Mouse (Mus musculus): ENCODE data around the gene Lmo7.

Gene Lmo7

GRCm38 (mm10) chr14:101778426-101778825, 48.7 kb downstream of the Lmo7 start:
- no peak for DNase-seq (ENCODE audit: low spot score in 2 of 2)

GRCm38 (mm10) chr14:101780016-101780415, 50.3 kb downstream of the Lmo7 start:
- no peak for DNase-seq (ENCODE audit: low spot score in 2 of 2)

DNA sequence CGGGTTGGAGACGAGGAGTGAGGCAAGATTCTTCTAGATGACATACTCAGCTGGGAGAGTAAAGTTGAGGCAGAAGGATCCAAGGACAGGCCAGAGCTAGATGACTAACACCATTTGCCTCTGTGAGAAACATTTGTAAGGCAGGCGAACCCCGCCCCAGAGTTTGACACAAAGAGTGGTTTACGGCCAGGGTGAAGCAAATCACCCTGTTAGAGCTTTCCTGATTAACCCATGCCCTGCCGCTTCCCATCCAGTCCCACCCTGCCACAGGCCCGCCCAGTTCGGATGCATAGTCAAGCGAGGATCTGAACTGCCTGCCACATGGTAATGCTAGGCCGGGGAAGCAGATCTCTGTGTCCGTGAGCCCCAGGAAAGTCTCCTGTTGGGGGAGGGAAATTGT, 51.5 kb downstream of the Lmo7 start:
- DNase-seq (ENCODE audit: low spot score in 2 of 2) = no peak

DNA sequence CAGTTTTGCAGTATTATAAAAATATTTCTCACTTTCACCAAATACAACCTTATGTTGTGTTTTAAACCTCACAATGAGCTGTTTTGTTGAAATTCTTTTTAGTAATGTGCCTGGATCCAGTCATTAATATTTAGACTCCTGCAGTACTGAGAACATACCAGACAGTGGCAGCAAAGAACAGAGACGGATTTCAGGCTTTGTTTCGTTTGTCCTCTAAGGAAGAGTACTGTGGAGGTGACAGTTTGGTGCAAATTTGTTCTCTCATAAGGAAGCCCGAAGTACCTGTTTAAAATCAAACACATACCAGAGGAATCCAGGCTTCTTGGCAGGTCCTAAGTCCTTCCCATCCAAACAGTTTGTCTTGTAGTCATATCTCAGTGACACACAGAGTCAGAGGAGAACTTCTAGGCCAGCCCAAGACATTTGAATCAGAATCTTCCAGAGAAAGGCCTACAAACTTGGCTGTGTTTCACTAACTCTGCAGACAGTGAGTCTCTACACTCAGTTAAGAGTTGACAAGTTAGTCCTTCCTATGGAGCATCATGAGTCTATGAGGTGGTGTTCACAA, 52.3 kb downstream of the Lmo7 start:
- peak; percentile 46 to 50 for DNase-seq (ENCODE audit: low spot score in 2 of 2)

GRCm38 (mm10) chr14:101784315-101784945, 54.7 kb downstream of the Lmo7 start:
- no peak for DNase-seq (ENCODE audit: low spot score in 2 of 2)

DNA sequence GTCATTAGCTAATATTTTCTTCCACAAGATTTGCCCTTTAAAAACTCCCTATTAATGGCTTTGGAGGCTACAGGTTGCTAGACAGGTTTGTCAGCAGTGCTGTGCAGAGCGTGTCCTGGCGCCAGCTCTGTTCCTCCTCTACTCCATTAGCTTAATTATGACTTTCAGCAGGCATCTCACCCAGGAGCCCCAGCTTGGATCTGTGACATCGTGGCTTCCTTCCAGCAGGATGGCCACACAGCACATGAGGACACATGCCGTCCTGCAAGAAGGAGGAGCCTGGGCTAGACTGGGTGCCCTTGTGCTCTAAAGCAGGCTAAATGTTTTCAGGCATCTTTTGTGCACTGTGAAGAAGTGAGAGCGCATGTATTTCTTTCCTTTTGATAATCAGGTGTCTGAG, 58.1 kb downstream of the Lmo7 start:
- DNase-seq (ENCODE audit: low spot score in 2 of 2) = no peak

- DNase-seq (ENCODE audit: low spot score in 2 of 2) = no peak
These were observed 58.7 kb downstream of the Lmo7 start for GRCm38 (mm10) chr14:101788475-101788874.

- DNase-seq (ENCODE audit: low spot score in 2 of 2) = no peak
These were observed 64.9 kb downstream of the Lmo7 start for GRCm38 (mm10) chr14:101794553-101795177.

DNA sequence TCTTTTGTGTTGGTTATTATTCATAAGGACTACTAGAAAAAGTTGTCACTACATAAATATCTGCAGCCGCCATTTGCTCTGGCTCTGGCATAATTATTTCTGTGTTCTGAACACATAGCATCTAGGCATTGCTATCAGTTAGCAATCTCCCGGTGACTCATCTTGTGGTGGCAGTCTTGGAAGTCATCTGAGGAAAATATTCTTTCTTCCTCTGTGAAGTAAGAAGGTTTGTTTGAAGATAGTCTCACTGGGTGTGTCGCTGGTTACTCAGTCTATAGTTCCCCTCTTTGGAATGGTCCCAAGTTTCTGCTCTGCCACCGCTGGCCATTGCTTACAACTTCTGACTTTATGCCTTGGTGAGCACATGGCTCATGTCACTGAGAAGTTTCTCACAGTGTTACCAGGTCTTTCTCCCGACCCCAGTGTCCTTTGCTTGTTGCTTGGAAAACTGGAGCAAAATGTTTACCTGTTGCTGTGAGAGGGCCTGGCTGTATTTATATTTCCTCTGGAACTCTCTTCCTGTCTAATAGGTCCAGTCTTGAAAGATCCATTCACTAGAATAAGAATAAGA, 68.3 kb downstream of the Lmo7 start:
- DNase-seq (ENCODE audit: low spot score in 2 of 2) = no peak

DNA sequence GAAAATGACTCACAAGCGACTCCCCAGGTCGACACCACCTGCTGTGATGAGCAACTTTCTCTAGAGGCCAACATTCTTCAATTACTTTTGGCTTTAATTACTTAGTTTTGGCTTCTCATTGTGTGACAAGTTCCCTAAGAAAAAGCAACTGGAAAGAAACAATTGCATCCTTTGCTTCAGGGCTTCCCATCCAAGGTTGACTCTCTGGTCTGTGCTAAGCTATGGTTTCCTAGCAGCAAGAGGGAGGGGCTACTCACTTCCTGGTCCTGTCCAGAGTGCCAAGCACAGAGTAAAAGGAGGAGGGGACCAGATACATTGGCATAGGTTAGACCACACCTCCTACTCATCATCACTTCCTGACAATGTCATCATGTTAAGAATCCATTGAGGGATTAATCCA, 69.0 kb downstream of the Lmo7 start:
- no peak for DNase-seq (ENCODE audit: low spot score in 2 of 2)

- DNase-seq (ENCODE audit: low spot score in 2 of 2) = no peak
These were observed 71.9 kb downstream of the Lmo7 start for GRCm38 (mm10) chr14:101801674-101802073.

GRCm38 (mm10) chr14:101804119-101804518, 74.4 kb downstream of the Lmo7 start:
- no peak for DNase-seq (ENCODE audit: low spot score in 2 of 2)

DNA sequence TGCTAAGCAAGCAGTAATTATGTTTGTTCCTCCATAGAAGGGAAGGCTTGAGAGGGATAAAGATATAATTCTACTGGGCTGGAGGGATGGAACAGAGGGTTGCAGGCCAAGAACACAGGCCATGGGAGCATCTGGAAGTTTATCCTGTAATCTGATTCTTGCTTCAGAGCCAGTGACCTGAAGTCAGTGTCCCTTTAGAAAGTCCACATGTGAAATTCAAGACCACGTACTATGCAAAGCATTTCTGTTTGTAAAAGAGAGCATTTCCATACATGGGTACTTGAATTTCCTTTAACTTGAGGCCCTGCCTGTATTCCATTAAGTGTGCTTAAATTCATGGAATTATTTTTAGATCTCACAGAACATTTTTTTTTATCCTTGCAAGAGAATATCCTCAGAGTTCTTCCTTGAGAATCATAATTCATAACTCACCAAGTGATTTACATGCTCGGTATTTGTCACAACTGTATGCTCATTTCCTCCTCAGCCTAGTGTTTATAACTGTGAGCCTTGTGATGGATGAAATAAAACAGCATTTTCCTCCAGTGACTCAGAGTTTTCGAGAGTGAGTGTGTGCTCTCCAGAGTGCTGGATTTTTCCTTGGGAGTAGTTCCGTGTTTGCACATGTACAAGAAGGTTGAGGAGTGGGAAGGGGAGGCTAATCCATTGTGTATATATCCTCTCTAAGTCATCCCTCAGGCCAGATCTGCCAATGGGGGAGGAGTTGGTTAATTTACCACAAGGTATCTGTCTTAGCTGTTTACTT, 75.0 kb downstream of the Lmo7 start:
- DNase-seq (ENCODE audit: low spot score in 2 of 2) = no peak

- DNase-seq (ENCODE audit: low spot score in 2 of 2) = no peak
These were observed 75.6 kb downstream of the Lmo7 start for GRCm38 (mm10) chr14:101805328-101805697.

- DNase-seq (ENCODE audit: low spot score in 2 of 2) = no peak
These were observed 76.3 kb downstream of the Lmo7 start for GRCm38 (mm10) chr14:101806058-101806457.

DNA sequence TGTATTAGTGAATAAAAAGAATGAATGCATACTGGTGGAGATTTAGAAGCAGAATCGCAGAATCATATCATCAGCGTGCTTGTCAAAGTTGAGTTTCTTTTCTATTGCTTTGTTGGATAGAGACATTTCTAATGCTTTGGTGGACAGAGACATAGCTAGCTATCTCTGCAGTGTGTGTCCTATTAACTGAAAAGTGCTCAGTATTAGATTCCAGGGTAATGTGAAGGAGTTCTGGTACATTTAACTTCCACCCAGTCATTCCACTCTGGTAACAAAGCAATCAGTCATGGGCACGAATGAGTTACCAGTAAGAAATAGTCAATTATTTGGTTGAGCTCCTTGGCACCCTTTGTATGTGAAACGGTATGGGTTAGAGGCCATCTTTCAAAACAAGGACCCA, 76.8 kb downstream of the Lmo7 start:
- DNase-seq (ENCODE audit: low spot score in 2 of 2) = no peak

- DNase-seq (ENCODE audit: low spot score in 2 of 2) = peak; percentile 36 to 58
These were observed 86.7 kb downstream of the Lmo7 start for GRCm38 (mm10) chr14:101816450-101816849.

- no peak for DNase-seq (ENCODE audit: low spot score in 2 of 2)
These were observed 92.6 kb downstream of the Lmo7 start for GRCm38 (mm10) chr14:101822390-101822789.

GRCm38 (mm10) chr14:101822871-101823270, 93.1 kb downstream of the Lmo7 start:
- DNase-seq (ENCODE audit: low spot score in 2 of 2) = no peak

GRCm38 (mm10) chr14:101829676-101830075, 99.9 kb downstream of the Lmo7 start:
- no peak for DNase-seq (ENCODE audit: low spot score in 2 of 2)

DNA sequence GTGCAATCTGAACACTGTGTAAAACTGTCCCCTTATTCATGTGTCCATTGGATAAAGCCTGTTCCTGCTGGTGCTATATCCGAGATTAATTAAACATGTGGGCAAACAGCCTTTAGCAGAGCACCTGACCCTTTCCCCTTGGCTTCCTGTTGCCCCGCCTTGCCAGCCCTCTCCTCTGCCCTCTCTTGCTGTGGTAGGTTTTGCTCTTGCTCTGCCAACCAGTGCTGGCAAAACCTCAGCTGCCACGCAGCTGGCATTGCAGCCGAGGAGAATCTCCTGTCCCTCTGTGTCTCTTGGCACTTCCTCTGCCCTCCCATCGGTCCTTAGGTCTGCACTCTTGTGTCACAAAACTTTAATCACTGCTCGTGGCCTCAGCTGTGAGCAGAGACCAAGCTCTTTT, 100.4 kb downstream of the Lmo7 start:
- DNase-seq (ENCODE audit: low spot score in 2 of 2) = no peak

GRCm38 (mm10) chr14:101834109-101834508, 104.4 kb downstream of the Lmo7 start:
- DNase-seq (ENCODE audit: low spot score in 2 of 2) = no peak
